Mouse (Mus musculus) embryo, embryonic 9.5 days (tissue): Measurements from ENCODE around the gene Areg.

Source experiments
- DNase-seq: peaks from one replicate; pipeline ENCODE4 v3.0.0-alpha.2; 2017; ENCODE audit errors: extremely low spot score

Gene Areg

GRCm38 (mm10) chr5:91162787-91163186 lies 23.4 kb downstream of the Areg start:
- no peak for DNase-seq

GRCm38 (mm10) chr5:91166601-91167000 lies 27.2 kb downstream of the Areg start:
- no peak for DNase-seq

GRCm38 (mm10) chr5:91176397-91176796 lies 37.0 kb downstream of the Areg start:
- DNase-seq, result no peak

GRCm38 (mm10) chr5:91194572-91194971 lies 55.2 kb downstream of the Areg start:
- no peak for DNase-seq
